Mouse (Mus musculus) neural tube, embryonic 12.5 days (tissue): ENCODE data around the gene Usp21. TPM values are rescaled to one million over a fixed set of nuclear protein-coding genes. Genes with fewer than 3 reads are reported as not detected.
"Not testable (repeated sequence)": the region's sequence is repeated elsewhere in the genome, so short reads cannot be mapped to it uniquely, and the experiment has no call there.

Experiments
- ATAC-seq: fragments of 200-750 bp; cut with Nextera tagmentation; 2 replicates; pipeline ENCODE4 v1.8.0; 2017; ENCODE audit warnings: low read depth, mild to moderate bottlenecking, moderate TSS enrichment, moderate library complexity; ENCODE audit not compliant: low FRiP score
- H3K27ac ChIP-seq: fragments of 300-500 bp; sonication (generic); 2 replicates; pipeline ENCODE4 v1.5.1; 2016
- H3K27me3 ChIP-seq: fragments of 300-500 bp; sonication (generic); replicated peaks from 2 replicates; pipeline ENCODE4 v1.6.1; 2016; ENCODE audit warnings: mild to moderate bottlenecking
- H3K36me3 ChIP-seq: fragments of 300-500 bp; sonication (generic); 2 replicates; pipeline ENCODE4 v1.6.1; 2016; ENCODE audit warnings: mild to moderate bottlenecking
- H3K4me1 ChIP-seq: fragments of 300-500 bp; sonication (generic); 2 replicates; pipeline ENCODE4 v1.6.1; 2016
- H3K4me2 ChIP-seq: fragments of 300-500 bp; sonication (generic); replicated peaks from 2 replicates; pipeline ENCODE4 v1.6.1; 2016; ENCODE audit warnings: mild to moderate bottlenecking
- H3K4me3 ChIP-seq: fragments of 300-500 bp; sonication (generic); 2 replicates; pipeline ENCODE4 v1.5.1; 2016
- H3K9ac ChIP-seq: fragments of 300-500 bp; sonication (generic); 2 replicates; pipeline ENCODE4 v1.6.1; 2016; ENCODE audit warnings: mild to moderate bottlenecking
- H3K9me3 ChIP-seq: fragments of 300-500 bp; sonication (generic); 2 replicates; pipeline ENCODE4 v1.6.1; 2016; ENCODE audit warnings: mild to moderate bottlenecking
- WGBS: fragments of 180-500 bp; shearing (Covaris S2); methylation state at CpG from one replicate; pipeline ENCODE4 v1.1.7; 2016; 5-methylcytosine and 5-hydroxymethylcytosine counted together
- polyA plus RNA-seq: library from polyadenylated mRNA; unstranded; fragments of >200 nt; fragmentation: Nextera tagmentation; extraction: Ambion mirVana; gene quantifications from 2 replicates; pipeline ENCODE4 v1.2.1, GENCODE M21; 2016

Usp21 gene
- 103 and 111 TPM in 2 replicates for polyA plus RNA-seq

- H3K9me3 ChIP-seq, result no peaks in the 10 kb centered on the region
- WGBS, result under 1% methylated on average over 49 of the region's 49 CpGs
- H3K4me3 ChIP-seq, result peak within 1 kb of the TSS; percentile 93
- peak within 1 kb of the TSS; percentile 63 for H3K4me2 ChIP-seq
- H3K27ac ChIP-seq, result peak within 1 kb of the TSS; percentile 92
- peaks cover 47% of the 10 kb centered on the region for H3K36me3 ChIP-seq
- H3K27me3 ChIP-seq, result no peaks in the 10 kb centered on the region
- H3K4me1 ChIP-seq, result peaks cover 16% of the 10 kb centered on the region
- peak within 1 kb of the TSS; percentile 93 for H3K9ac ChIP-seq
- peak; percentile 93 for ATAC-seq
Observed at GRCm38 (mm10) chr1:171287136-171288081, at the start of gene Usp21. Usp21 (minus strand) TSS chr1:171287991.

GRCm38 (mm10) chr1:171330216-171330560 lies 42.4 kb upstream of the Usp21 start:
- WGBS, result 2% methylated on average over 4 of the region's 4 CpGs
- H3K4me3 ChIP-seq, result peak overlapping the region; percentile 89
- H3K36me3 ChIP-seq, result peaks cover 3% of the 10 kb centered on the region
- H3K4me2 ChIP-seq, result peak overlapping the region; percentile 90
- peak overlapping the region; percentile 97 for H3K27ac ChIP-seq
- no peaks in the 10 kb centered on the region for H3K9me3 ChIP-seq
- no peaks in the 10 kb centered on the region for H3K27me3 ChIP-seq
- peak; percentile 16; the same call in 1 of the 2 replicates for ATAC-seq
- peaks cover 35% of the 10 kb centered on the region for H3K4me1 ChIP-seq
- H3K9ac ChIP-seq, result peak overlapping the region; percentile 93

- H3K9me3 ChIP-seq, result no peaks in the 10 kb centered on the region
- 3% methylated on average over 53 of the region's 61 CpGs for WGBS
- peak overlapping the region; percentile 93 for H3K9ac ChIP-seq
- peak; percentile 89 for ATAC-seq
- H3K4me3 ChIP-seq, result peak overlapping the region; percentile 89
- H3K4me1 ChIP-seq, result peaks cover 35% of the 10 kb centered on the region
- no peaks in the 10 kb centered on the region for H3K27me3 ChIP-seq
- H3K36me3 ChIP-seq, result peaks cover 3% of the 10 kb centered on the region
- peak overlapping the region; percentile 90 for H3K4me2 ChIP-seq
- H3K27ac ChIP-seq, result peak overlapping the region; percentile 97
Observed at GRCm38 (mm10) chr1:171329433-171330215, 41.8 kb upstream of the Usp21 start.

- H3K9me3 ChIP-seq, result no peaks in the 10 kb centered on the region
- H3K4me2 ChIP-seq, result peak within 1 kb of the TSS; percentile 90
- H3K4me3 ChIP-seq, result peak within 1 kb of the TSS; percentile 89
- no peaks in the 10 kb centered on the region for H3K27me3 ChIP-seq
- under 1% methylated on average over 47 of the region's 48 CpGs for WGBS
- H3K4me1 ChIP-seq, result peaks cover 35% of the 10 kb centered on the region
- peak within 1 kb of the TSS; percentile 97 for H3K27ac ChIP-seq
- peaks cover 3% of the 10 kb centered on the region for H3K36me3 ChIP-seq
- peak within 1 kb of the TSS; percentile 93 for H3K9ac ChIP-seq
- peak; percentile 94 for ATAC-seq
Observed at GRCm38 (mm10) chr1:171328839-171329432, 41.1 kb upstream of the Usp21 start, which contains the start of gene Dedd. Dedd (plus strand) TSS chr1:171329145.

- WGBS, result 40% methylated on average over 9 of the region's 9 CpGs
- peak overlapping the region; percentile 93 for H3K9ac ChIP-seq
- H3K9me3 ChIP-seq, result no peaks in the 10 kb centered on the region
- H3K27me3 ChIP-seq, result no peaks in the 10 kb centered on the region
- peak overlapping the region; percentile 89 for H3K4me3 ChIP-seq
- H3K4me1 ChIP-seq, result peaks cover 35% of the 10 kb centered on the region
- 0 out of 2 replicates have a peak, but pooled peaks have one; percentile 0 for ATAC-seq
- peak overlapping the region; percentile 90 for H3K4me2 ChIP-seq
- peaks cover 3% of the 10 kb centered on the region; the same call in 1 of the 2 replicates for H3K36me3 ChIP-seq
- peak overlapping the region; percentile 97 for H3K27ac ChIP-seq
Observed at GRCm38 (mm10) chr1:171328244-171328643, 40.5 kb upstream of the Usp21 start.

- not testable (repeated sequence) for H3K4me3 ChIP-seq, ATAC-seq, H3K36me3 ChIP-seq, H3K9me3 ChIP-seq, H3K27ac ChIP-seq, H3K9ac ChIP-seq, H3K27me3 ChIP-seq, H3K4me2 ChIP-seq
- H3K4me1 ChIP-seq, result peaks cover 25% of the 10 kb centered on the region
- WGBS, result 94% methylated on average over 4 of the region's 4 CpGs
Observed at GRCm38 (mm10) chr1:171326588-171326987, 38.8 kb upstream of the Usp21 start.

GRCm38 (mm10) chr1:171325571-171325970 lies 37.8 kb upstream of the Usp21 start:
- H3K36me3 ChIP-seq, result no peaks in the 10 kb centered on the region
- H3K27me3 ChIP-seq, result no peaks in the 10 kb centered on the region
- H3K4me2 ChIP-seq, result no peak overlapping the region
- 80% methylated on average over 2 of the region's 2 CpGs for WGBS
- no peaks in the 10 kb centered on the region for H3K9me3 ChIP-seq
- no peak overlapping the region for H3K27ac ChIP-seq
- peaks cover 19% of the 10 kb centered on the region for H3K4me1 ChIP-seq
- ATAC-seq, result no peak
- no peak overlapping the region for H3K4me3 ChIP-seq
- no peak overlapping the region for H3K9ac ChIP-seq

- Histone ChIP-seq H3K27ac (no peak overlapping the region), H3K36me3 (no peaks in the 10 kb centered on the region), H3K9me3 (no peaks in the 10 kb centered on the region), H3K4me1 (no peaks in the 10 kb centered on the region), H3K9ac (no peak overlapping the region), H3K4me2 (no peak overlapping the region), H3K4me3 (no peak overlapping the region), H3K27me3 (no peaks in the 10 kb centered on the region)
- peak; percentile 17; the same call in 1 of the 2 replicates for ATAC-seq
- WGBS, result 83% methylated on average over 1 of the region's 1 CpGs
Observed at GRCm38 (mm10) chr1:171322012-171322411, 34.2 kb upstream of the Usp21 start.

GRCm38 (mm10) chr1:171321415-171321814 lies 33.6 kb upstream of the Usp21 start:
- Histone ChIP-seq H3K36me3 (no peaks in the 10 kb centered on the region), H3K9me3 (no peaks in the 10 kb centered on the region), H3K4me2 (no peak overlapping the region), H3K4me3 (no peak overlapping the region), H3K27me3 (no peaks in the 10 kb centered on the region), H3K27ac (no peak overlapping the region), H3K9ac (no peak overlapping the region), H3K4me1 (no peaks in the 10 kb centered on the region)
- ATAC-seq, result no peak

GRCm38 (mm10) chr1:171320151-171320550 lies 32.4 kb upstream of the Usp21 start:
- no peak overlapping the region for H3K4me3 ChIP-seq
- 23% methylated on average over 5 of the region's 5 CpGs for WGBS
- H3K4me1 ChIP-seq, result no peaks in the 10 kb centered on the region
- no peak for ATAC-seq
- H3K4me2 ChIP-seq, result 0 out of 2 replicates have a peak overlapping the region, but pooled peaks have one; percentile 9
- no peaks in the 10 kb centered on the region for H3K27me3 ChIP-seq
- H3K9ac ChIP-seq, result no peak overlapping the region
- H3K27ac ChIP-seq, result no peak overlapping the region
- no peaks in the 10 kb centered on the region for H3K9me3 ChIP-seq
- no peaks in the 10 kb centered on the region for H3K36me3 ChIP-seq

- WGBS, result 9% methylated on average over 7 of the region's 7 CpGs
- ATAC-seq, result no peak
Observed at GRCm38 (mm10) chr1:171319748-171320147, 32.0 kb upstream of the Usp21 start.

More at GRCm38 (mm10) chr1:171319748-171320147, 32.0 kb upstream of the Usp21 start:
- Histone ChIP-seq H3K36me3 (no peaks in the 10 kb centered on the region), H3K4me3 (no peak overlapping the region), H3K27ac (no peak overlapping the region), H3K4me2 (0 out of 2 replicates have a peak overlapping the region, but pooled peaks have one; percentile 9), H3K9me3 (no peaks in the 10 kb centered on the region), H3K27me3 (no peaks in the 10 kb centered on the region), H3K4me1 (no peaks in the 10 kb centered on the region), H3K9ac (no peak overlapping the region)
